Mouse (Mus musculus) Muller cell, postnatal 12 days (primary cell): ENCODE results near the gene Tmem247.

Experiments used
- DNase-seq: peaks from one replicate; pipeline ENCODE4 v3.0.0-alpha.2; 2015; ENCODE audit errors: inconsistent ontology term

The Tmem247 gene

GRCm38 (mm10) chr17:86962894-86963585 is 45.9 kb downstream of the Tmem247 start, which contains the start of gene Rhoq:
Gene Rhoq (plus strand): TSS chr17:86963082.
- DNase-seq, result peak; percentile 94

GRCm38 (mm10) chr17:86963586-86963902 is 46.4 kb downstream of the Tmem247 start:
- peak; percentile 38 for DNase-seq

- no peak for DNase-seq
These were observed 46.9 kb downstream of the Tmem247 start for GRCm38 (mm10) chr17:86964041-86964440.

GRCm38 (mm10) chr17:86964502-86964901 is 47.4 kb downstream of the Tmem247 start:
- DNase-seq, result peak; percentile 95

GRCm38 (mm10) chr17:86965121-86965520 is 48.0 kb downstream of the Tmem247 start:
- DNase-seq, result no peak

GRCm38 (mm10) chr17:86966040-86966439 is 48.9 kb downstream of the Tmem247 start:
- DNase-seq, result no peak

- DNase-seq, result no peak
These were observed 49.9 kb downstream of the Tmem247 start for GRCm38 (mm10) chr17:86967048-86967447.

GRCm38 (mm10) chr17:86967536-86968525 is 50.7 kb downstream of the Tmem247 start:
- no peak for DNase-seq

GRCm38 (mm10) chr17:86968581-86968980 is 51.4 kb downstream of the Tmem247 start:
- DNase-seq, result no peak

- peak; percentile 13 for DNase-seq
These were observed 52.4 kb downstream of the Tmem247 start for GRCm38 (mm10) chr17:86969582-86969981.

GRCm38 (mm10) chr17:86970026-86970750 is 53.0 kb downstream of the Tmem247 start:
- no peak for DNase-seq

- peak; percentile 33 for DNase-seq
These were observed 53.9 kb downstream of the Tmem247 start for GRCm38 (mm10) chr17:86971036-86971435.

- no peak for DNase-seq
These were observed 54.7 kb downstream of the Tmem247 start for GRCm38 (mm10) chr17:86971860-86972259.
